Mouse (Mus musculus) heart, adult 2 months (tissue): ENCODE measurements around the gene Nat8f6.

Source experiments
- EP300 ChIP-seq: fragments of 200-500 bp; IDR thresholded peaks from 2 replicates; pipeline ENCODE4 v1.6.1; 2011; ENCODE audit warnings: low read depth, low read length, control low read depth; ENCODE audit not compliant: insufficient read depth
- POLR2A ChIP-seq: fragments of 200-500 bp; IDR thresholded peaks from 2 replicates; pipeline ENCODE4 v1.6.1; 2011; ENCODE audit warnings: mild to moderate bottlenecking, low read depth, low read length, control low read depth; ENCODE audit not compliant: insufficient read depth

GRCm38 (mm10) chr6:85863840-85864239 is 43.1 kb upstream of the Nat8f6 start:
- no peak for TF ChIP-seq POLR2A
- no peak for TF ChIP-seq EP300
